Mouse (Mus musculus): ENCODE data around the gene Apom.
A peak's percentile ranks its signal among the peaks of the same experiment; 100 is the strongest.

The Apom gene

DNA sequence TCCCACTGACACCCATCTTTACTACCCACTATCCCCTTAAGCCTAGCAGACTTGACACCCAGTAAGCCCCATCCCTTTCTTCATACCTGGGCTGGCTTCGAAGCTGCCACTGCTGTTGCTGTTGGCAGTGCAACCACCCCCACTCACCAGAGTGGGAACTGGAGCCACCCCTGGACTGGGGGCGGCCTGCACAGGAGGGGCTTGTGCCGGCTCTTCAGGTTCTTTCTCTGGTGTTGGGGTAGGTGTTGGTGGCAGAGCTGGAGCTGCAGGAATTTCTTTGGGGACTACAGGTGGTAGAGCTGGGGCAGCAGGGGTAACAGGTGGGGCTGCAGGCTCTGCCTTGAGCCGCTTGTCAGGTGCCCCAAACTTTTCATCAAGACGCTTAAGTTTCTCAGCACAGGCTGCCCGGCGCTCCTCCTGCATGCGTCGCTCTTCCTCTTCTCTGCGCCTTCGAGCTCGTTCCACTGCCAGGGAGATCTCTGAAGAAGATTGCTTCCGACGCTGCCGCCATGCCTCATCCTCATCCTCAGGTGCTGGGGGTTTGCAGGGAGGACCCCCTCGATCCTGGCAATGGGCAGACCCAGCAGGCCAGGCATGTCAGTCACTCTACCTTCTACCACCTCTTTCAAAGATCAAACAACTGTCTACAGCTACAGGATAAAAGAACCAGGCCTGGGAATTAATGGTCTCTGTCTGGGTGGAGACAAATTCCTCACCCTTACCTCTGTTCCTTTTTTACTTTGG lies 27.2 kb upstream of the Apom start:
- no peak for DNase-seq

DNA sequence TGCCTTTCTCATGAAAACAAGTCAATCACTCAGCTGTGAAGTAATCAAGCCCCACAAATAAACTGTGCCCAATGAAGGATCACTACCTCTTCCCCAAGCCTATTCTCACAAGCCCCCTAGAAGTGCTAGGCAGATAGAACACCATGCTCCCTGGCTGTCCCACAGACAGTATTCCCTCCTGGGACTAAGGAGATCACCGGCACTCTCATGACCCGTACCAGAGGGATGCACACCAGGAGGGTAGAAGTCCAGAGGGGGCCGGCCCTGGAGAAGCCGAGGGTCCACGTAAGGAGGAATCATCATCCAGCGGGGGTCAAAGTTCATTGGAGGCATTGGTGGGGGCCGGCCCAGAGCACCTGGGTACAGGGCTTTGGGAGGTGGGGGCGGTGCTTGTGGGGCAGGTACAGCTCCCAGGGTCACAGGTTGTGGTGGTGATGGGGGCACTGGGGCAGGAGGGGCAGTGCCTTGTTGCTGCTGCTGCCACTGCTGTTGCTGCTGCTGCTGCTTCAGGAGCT lies 25.9 kb upstream of the Apom start:
- DNase-seq = no peak

DNA sequence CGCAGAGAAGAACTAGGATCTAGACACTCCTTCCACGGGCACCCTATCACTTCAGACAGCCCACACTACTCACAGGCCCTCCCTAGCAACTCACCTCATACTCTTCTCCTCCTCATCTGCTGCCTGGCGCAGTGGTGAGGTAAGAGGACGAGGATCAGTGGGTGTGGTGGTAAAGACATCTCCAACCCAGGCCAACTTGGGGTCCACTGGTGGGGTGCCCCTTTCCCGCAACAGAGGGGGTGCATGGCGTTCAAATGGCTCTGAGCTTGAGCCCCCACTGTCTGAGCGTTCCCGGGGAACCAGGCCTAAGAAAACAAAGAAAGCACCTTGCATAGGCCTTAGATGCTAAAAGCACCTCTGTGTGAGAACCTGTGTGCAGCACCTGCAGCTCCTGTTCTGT lies 25.4 kb upstream of the Apom start:
- DNase-seq = no peak

DNA sequence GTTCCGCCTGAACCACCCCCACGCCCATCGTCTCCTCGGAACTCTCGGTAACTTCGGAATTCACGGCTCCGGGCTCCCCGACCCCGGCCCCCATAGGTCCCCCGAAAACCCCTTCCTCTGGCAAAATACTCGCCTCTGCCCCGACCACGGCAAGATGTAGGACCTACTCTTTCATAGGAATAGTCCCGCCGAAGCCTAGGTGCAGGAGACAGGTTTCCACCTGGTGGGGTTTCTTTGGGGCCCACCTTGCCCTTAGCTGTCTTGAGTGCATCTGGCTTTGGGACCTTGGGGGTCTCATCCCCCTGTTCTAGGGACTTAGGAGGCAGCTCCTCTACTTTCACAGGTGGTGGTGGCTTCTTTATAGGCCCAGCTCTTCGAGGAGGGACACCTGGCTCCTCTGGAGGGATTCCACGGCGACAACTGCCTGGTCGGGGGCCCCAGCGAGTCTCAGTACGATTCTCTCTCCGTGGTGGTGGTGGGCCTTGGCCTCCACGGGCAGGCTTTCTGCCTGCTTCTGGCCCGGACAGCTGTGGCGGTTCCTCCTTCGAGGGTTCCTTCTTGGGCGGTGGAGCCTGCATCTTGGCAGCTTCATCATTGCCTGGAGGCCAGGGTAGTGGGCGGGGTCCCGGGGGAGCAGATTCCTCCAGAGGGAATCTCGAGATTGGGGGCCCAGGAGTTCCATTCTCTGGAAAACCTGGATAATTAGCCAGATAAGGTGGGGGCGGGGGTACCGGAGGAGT lies 24.8 kb upstream of the Apom start:
- no peak for DNase-seq

DNA sequence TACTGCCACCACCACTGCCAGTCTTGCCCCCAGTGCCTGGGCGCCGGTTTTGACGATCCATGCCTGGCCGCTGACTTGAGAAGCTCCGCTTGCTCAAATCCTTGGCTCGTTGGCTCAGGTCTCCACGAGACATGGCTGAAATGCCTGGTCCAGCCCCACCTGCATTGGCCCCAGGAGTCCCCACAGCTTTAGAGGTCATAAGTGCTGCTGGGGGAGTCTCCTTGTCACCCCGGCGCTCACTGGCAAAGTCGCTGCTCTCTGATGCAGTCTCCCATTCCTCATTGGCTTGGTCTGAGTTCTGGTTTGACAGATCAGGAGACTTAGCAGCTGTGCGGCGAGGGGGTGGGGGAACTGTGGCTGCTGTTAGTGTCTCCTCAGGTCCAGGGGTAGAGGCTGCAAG lies 23.6 kb upstream of the Apom start:
- DNase-seq = no peak

DNA sequence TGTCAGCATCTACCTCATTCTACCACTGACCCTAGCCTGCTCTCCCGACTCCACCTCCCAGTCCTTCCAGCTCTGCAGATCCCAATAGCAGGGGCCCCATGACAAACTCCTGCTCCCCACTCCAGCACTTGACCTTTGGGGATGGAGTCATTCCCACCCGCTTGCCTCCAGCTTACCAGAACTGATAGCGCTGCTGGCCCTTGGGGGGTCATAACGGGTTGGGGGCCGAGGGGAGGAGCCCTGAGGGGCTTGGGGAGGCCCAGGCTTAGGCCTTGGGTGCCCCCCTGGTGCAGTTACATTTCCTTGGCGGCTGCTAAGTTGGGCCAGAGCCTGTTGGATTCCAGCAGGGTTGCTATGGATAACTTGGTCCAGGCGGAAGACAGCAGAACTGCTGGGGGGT lies 22.8 kb upstream of the Apom start:
- DNase-seq = no peak

DNA sequence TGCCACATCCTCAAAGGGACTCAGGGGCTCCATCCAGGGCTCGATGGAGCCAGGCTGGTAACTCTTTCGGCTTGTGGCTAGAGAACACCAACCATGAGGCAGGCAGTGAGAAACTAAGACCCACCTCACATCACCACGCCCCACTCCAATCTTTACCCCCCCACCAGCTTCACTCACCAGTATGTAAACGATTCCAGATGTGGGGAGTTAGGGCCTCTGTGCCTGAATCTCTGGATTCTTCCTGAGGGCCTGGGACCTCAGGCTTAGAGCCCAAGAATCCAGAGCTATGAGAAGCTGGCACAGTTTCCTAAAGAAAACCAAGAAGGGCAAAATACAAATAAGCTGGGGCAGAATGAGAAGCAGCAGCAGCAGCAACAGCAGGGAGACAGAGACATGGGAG lies 22.1 kb upstream of the Apom start:
- no peak for DNase-seq

DNA sequence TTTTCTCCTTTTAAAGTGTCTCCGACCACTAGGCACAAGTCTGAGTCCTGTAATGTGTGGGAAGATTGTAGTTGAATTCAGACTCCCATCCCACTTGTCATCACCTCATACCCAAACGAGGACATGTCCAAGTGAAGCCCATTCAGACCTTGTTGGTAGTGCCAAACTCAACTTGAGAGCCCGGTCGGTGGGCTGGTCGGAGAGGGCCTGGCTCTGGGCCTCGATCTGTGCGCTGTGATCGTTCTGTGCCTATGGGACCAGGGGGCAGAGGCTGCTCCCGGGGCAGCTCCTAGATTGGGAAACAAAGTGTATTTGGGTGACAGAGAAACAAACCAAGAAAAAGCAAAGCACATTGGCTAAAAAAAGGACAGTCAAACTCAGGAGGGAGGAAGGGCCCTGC lies 21.2 kb upstream of the Apom start:
- no peak for DNase-seq

DNA sequence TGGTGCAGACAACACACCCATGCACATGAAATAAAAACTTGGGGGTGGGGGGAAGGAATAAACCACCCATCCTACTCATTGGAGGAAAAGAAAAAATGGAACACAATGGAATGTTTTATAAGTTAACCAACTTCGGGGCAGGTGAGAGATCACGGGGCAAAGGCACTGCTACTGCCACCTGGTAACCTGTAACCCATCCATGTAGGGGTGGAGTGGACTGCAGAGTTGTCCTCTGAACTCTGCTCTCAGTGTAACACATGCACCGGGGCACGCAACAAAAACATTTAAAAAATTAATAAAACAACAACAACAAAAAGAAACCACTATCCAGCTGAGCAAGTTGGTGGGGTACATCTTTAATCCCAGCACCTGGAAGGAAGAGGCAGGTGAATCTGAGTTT lies 20.3 kb upstream of the Apom start:
- no peak for DNase-seq

DNA sequence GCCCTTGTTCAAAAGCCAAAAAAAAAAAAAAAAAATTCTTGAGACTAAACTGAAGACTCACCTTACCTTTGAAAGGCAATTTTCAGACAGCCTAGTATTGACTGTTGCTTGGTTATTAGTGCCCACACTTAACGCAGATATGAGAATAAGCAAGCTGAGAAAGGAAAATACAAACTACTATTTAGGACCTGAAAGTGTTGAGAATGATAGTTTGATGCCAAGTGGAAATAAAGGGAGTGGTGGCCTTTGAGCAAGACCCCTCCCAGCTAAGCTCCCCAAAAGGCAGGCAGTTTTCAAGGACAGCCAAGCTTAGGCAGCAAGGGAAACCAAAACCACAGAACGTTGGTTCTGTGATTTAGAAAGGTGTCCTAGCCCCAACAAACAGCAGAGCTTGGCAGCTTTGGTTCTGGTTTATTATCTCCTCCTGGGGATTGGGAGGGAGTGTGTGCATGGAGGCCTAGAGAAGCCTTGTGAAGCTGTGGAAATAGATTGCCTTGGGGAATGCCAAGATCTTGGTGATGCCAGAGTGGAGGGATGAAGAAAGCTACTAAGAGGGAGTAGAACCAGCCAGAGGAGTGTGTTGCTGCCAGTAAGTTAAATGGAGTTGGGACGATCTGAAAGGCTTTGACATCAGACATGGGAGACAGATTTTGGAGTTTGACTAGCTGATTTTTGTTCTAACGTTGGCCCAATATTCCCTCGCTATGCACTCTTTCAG lies 16.2 kb upstream of the Apom start:
- DNase-seq = no peak

DNA sequence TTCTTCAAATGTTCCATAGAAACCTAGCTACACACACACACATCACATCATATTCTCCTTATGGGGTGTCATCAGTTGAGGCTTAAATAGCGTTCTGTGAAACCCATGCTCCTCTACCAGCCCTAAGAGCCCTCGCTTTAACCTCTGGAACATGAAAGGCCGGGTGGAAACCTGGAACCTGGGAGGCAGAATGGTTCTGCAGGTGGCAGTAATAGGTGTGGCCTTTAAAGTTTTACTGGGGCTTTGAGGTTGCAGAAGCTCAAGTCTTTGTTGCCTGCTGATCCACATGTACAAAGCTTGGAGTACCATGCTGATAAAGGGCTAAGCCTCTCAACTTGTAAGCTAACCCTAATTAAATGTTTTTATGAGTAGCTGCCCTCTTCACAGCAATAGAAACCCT lies 15.5 kb upstream of the Apom start:
- DNase-seq = no peak

DNA sequence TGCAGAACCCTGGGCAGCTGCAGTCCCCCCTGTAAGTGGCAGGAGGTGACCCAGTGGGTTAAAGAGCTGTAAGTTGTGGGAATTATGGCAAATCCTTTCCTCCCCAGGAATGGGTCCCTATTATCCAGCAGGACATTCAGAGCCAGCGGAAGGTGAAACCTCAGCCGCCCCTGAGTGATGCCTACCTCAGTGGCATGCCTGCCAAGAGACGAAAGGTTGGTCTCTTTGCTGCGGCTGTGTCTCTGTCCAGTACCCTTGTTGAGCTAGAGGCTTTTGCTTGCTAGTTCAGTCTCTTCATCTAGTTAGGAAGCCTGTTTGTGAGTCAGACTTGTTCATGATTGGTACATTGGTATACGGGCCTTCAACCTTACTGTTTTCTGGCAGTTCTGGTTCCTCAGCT lies 14.3 kb upstream of the Apom start:
- DNase-seq = no peak

DNA sequence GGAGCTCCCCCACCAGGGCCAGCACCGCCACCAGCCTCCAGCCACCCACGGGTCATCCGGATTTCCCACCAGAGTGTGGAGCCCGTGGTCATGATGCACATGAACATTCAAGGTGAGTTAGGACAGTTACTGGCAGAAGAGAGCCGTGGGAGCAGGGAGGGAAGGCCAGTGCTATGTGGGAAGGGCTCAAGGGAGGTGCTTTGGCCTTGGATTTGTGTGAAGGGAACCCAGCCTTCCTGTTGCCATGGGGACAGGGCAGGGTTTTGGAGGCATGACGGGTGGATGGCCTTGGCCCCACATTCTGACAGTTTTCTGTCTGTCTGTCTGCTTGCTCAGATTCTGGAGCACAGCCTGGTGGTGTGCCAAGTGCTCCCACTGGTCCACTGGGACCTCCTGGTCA lies 10.1 kb upstream of the Apom start:
- DNase-seq = no peak

DNA sequence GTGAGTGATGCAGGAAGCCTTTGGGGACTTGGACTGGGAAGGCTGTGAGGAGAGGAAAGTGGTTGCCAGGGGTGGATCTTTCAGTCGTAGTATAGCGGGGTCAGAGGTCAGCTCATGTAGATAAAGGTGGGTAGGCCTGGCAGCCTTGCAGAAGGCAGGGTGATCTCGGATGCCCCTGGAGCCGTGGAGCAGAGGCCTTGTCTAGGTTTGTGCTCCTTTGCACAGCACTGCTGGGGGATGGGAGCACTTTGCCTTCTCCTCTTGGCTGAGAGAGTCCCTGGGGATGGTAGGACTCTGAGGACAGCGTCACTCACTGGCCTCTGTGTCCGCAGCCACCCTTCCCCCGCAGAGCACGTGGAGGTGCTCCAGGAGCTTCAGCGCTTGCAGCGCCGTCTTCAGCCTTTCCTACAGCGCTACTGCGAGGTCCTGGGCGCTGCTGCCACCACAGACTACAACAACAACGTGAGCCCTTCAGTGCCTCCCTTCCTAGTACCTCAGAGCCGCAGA lies 8.7 kb upstream of the Apom start:
- DNase-seq = no peak

DNA sequence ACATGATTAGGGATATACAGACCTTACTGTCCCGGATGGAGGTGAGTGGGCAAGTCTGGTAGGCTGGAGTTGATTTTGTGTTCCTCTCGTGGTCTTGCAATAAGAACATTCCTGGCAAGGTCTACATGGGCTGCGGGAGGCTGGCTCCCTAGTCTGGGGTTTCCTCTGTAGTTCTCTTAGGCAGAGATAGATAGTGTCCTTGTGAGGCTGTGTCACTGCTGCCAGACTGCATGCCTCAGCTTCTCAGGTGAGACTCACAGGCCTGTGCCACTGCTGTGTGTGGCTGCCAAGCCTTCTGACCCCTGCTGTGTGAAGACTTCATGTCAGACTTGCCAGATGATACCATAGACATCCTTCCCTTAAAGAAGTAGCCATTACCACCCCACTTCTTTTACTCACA lies 7.4 kb upstream of the Apom start:
- no peak for DNase-seq

DNA sequence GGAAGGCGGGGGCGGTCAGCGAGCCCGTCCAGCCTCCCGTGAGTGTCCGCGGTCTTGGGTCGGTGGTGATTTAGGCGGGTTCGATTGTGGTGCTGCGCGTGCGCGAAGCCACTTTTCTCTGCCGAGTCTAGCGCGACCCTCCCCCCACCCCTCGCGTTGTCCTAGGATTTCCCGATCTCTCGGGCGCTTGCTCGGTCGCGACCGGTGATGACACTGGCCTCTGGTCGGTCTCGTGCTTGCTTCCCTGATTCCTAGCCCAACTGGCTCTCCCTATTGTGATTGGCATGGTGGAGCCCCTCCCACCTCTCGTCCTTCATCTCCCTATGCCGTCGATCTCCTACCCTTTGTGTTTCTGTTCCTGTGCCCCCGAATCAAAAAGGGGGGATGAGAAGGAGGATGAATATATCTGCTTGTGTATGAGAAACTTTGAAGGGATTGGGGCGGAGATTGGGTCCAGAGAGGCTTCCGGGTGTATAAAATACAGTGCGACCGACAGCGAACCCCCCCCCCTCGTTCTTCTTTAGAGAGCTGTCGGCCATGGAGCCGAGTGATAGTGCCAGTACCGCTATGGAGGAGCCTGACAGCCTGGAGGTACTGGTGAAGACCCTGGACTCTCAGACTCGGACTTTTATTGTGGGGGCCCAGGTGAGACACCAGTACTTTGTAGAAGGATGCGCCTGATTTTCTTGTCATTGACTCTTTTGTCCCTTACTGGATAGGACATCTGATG lies 3.9 kb upstream of the Apom start:
- no peak for DNase-seq

DNA sequence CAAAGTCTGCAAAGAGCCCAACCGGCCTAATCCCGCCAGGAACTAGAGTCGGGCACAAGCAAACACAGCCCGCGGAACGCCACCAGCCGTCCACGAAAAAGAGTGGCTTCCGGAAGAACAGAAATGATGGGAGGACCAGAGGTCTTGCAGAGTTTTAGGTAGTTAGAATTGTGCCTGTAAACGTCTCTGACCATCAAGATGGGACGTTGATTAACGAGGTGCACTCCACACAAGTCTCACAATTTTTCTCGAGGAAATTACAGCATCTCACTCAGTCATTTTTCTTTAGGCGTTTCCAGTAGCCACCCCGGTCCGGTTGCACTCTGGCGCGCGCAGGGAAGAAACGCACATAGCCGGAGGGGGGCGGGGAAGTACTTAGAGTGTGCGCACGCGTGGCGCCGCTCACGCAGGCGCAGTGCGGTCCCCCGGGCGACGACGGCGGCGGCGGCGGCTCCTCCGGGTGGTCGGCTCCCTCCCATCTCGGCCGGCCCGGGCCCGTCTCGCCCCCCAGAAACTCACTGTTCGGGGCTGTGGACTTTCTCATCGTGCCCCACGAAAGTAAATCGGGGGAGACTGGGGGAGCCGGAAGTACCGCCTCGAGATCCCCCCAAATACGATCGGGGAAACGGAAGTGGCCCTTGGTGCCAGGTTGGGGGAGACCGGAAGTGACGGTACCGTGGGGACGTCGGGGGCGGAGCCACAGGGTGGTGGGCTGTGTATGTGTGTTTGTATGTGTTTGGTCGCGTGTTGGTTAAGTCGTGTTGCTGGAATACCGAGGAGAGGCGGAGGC lies 3.1 kb upstream of the Apom start, which contains the start of gene Bag6:
TSS of gene Bag6 (plus strand) at position 378 of the 790 bp plus-strand sequence.
- DNase-seq = peak; percentile 95

DNA sequence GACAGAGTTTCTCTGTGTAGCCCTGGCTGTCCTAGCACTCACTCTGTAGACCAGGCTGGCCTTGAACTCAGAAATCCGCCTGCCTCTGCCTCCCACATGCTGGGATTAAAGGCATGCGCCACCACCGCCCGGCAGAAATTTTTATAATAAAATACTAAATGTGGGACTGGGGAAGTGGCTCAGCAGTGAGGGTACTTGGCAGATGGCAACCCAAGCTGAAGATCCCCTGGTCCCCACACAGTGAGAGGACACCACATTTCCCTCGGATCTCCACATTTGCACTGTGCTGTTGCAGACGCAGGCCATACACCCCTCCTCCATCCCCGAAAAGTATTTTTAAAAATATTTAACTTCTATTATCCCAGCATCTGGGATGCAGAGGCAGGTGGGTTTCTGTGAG lies 1.7 kb upstream of the Apom start:
- no peak for DNase-seq

DNA sequence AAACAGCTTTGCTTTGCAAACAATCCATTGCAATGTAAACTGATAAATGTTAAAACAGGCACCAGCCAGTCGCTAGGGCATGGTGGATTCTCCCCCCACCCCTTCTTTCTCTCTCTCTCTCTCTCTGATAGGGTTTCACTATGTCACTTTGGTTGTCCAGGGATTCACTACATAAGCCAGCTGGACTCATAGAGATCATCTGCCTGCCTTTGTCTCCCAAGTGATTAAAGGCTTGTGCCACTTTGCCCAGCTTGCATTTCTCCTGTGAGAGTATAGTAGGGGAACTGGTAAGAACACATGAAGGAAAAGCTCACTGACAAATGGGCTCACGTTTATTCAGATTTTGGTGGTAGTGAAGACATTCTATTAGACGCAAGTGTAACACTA lies 317 bp upstream of the Apom start:
- DNase-seq = no peak

DNA sequence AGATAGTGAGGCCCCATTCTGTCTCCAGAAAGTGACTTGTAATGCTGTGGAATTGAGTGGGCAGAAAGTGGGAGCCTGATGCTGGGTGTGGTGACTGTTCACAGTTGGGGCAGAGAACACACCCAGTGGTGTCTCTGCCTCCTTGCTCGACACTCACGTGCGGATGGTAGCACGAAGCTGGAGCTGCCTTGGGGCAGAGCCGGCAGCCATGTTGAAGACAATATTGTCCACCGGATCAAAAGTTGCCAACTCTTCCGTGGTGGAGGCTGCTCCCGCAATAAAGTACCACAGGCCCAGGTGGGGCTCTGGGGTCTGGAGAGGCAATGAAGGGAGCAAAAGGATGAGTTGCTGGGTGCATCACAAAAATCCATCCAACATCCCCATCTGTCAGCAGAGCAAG lies 812 bp downstream of the Apom start:
- no peak for DNase-seq

DNA sequence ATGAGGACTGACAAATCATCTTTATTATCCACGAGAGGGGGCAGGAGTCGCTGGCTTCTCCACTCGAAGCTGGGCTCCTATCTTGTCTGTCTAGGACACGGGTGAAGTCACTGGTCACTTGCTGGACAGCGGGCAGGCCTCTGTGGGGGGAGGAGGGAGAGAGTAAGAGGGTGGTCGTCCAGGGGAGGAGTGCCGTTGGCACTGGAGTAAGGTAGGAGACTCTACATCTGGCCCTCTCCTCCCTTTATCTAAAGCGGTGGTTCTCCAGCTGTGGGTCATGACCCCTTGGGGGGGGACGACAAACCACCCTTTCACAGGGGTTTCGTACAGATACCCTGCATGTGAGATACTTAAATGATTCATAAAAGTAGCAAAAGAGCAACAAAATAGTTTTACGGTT lies 2.9 kb downstream of the Apom start:
- DNase-seq = no peak

DNA sequence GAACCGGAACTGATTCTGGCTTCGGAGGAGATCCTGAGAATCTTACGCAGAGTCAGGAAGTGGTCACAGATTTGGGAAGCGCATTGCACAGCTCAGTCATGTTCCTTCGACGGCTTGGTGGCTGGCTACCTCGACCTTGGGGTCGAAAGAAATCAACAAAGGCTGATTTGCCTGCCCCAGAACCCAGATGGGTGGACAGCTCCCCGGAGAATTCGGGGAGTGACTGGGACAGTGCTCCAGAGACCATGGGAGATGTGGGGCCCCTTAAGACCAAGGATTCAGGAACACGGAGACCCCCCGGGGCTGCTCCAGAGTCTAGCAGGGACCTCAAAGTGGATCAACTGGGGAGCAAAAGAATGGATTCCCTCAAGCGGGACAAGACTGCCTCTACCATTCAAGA lies 4.8 kb downstream of the Apom start:
- DNase-seq = no peak
